Mouse (Mus musculus): Measurements from ENCODE around the gene Commd3. TPM values are rescaled to one million over a fixed set of nuclear protein-coding genes. Genes with fewer than 3 reads are reported as not detected.
A peak's percentile ranks its signal among the peaks of the same experiment; 100 is the strongest.

Gene Commd3
- polyA plus RNA-seq, 1 experiment from 2014 or later, result 235 TPM

GRCm38 (mm10) chr2:18697591-18698244 is 25.5 kb downstream of the Commd3 start:
- no peaks in the 10 kb centered on the region for H3K36me3 ChIP-seq
- H3K27ac ChIP-seq, result no peak overlapping the region
- H3K9ac ChIP-seq, result no peak overlapping the region
- no peak for ATAC-seq
- no peak overlapping the region for H3K4me3 ChIP-seq (replicated peaks)
- H3K27me3 ChIP-seq (replicated peaks), result peaks cover 51% of the 10 kb centered on the region
- no peak overlapping the region for H3K4me2 ChIP-seq (replicated peaks)
- no peaks in the 10 kb centered on the region for H3K9me3 ChIP-seq
- H3K4me1 ChIP-seq (replicated peaks), result peaks cover 6% of the 10 kb centered on the region
- 9% methylated on average over 4 of the region's 4 CpGs for WGBS

GRCm38 (mm10) chr2:18698663-18699385 is 26.6 kb downstream of the Commd3 start:
- 1% methylated on average over 56 of the region's 56 CpGs for WGBS
- no peaks in the 10 kb centered on the region for H3K9me3 ChIP-seq
- peak overlapping the region; percentile 48 for H3K4me2 ChIP-seq (replicated peaks)
- no peak overlapping the region for H3K27ac ChIP-seq
- H3K36me3 ChIP-seq, result no peaks in the 10 kb centered on the region
- peak overlapping the region; percentile 9 for H3K4me3 ChIP-seq (replicated peaks)
- peaks cover 47% of the 10 kb centered on the region for H3K27me3 ChIP-seq (replicated peaks)
- ATAC-seq, result 0 out of 2 replicates have a peak, but pooled peaks have one; percentile 16
- H3K4me1 ChIP-seq (replicated peaks), result peaks cover 6% of the 10 kb centered on the region
- no peak overlapping the region for H3K9ac ChIP-seq

- H3K9ac ChIP-seq, result no peak overlapping the region
- H3K4me3 ChIP-seq (replicated peaks), result no peak overlapping the region
- H3K4me1 ChIP-seq (replicated peaks), result peaks cover 6% of the 10 kb centered on the region
- no peak for ATAC-seq
- H3K4me2 ChIP-seq (replicated peaks), result no peak overlapping the region
- no peaks in the 10 kb centered on the region for H3K9me3 ChIP-seq
- H3K27me3 ChIP-seq (replicated peaks), result peaks cover 49% of the 10 kb centered on the region
- no peaks in the 10 kb centered on the region for H3K36me3 ChIP-seq
- 3% methylated on average over 11 of the region's 11 CpGs for WGBS
- H3K27ac ChIP-seq, result no peak overlapping the region
These were observed 27.3 kb downstream of the Commd3 start for GRCm38 (mm10) chr2:18699401-18699990.

GRCm38 (mm10) chr2:18710356-18710755 is 38.2 kb downstream of the Commd3 start:
- no peak for ATAC-seq
- 63% methylated on average over 3 of the region's 3 CpGs for WGBS
- no peak overlapping the region for H3K9ac ChIP-seq

GRCm38 (mm10) chr2:18713071-18713470 is 40.9 kb downstream of the Commd3 start:
- Histone ChIP-seq H3K27ac (no peak overlapping the region), H3K36me3 (no peaks in the 10 kb centered on the region), H3K9me3 (no peaks in the 10 kb centered on the region), H3K4me1 (replicated peaks) (no peaks in the 10 kb centered on the region), H3K4me2 (replicated peaks) (no peak overlapping the region), H3K27me3 (replicated peaks) (no peaks in the 10 kb centered on the region), H3K4me3 (replicated peaks) (no peak overlapping the region), H3K9ac (no peak overlapping the region)
- 68% methylated on average over 2 of the region's 2 CpGs for WGBS
- ATAC-seq, result no peak

More at GRCm38 (mm10) chr2:18710356-18710755, 38.2 kb downstream of the Commd3 start:
- Histone ChIP-seq H3K27me3 (replicated peaks) (no peaks in the 10 kb centered on the region), H3K9me3 (no peaks in the 10 kb centered on the region), H3K4me2 (replicated peaks) (no peak overlapping the region), H3K27ac (no peak overlapping the region), H3K4me1 (replicated peaks) (no peaks in the 10 kb centered on the region), H3K36me3 (no peaks in the 10 kb centered on the region), H3K4me3 (replicated peaks) (no peak overlapping the region)

- no peaks in the 10 kb centered on the region for H3K9me3 ChIP-seq
- 73% methylated on average over 3 of the region's 3 CpGs for WGBS
- no peak overlapping the region for H3K27ac ChIP-seq
- no peaks in the 10 kb centered on the region for H3K4me1 ChIP-seq (replicated peaks)
- ATAC-seq, result no peak
- H3K36me3 ChIP-seq, result no peaks in the 10 kb centered on the region
- H3K4me2 ChIP-seq (replicated peaks), result no peak overlapping the region
- no peaks in the 10 kb centered on the region for H3K27me3 ChIP-seq (replicated peaks)
- no peak overlapping the region for H3K4me3 ChIP-seq (replicated peaks)
- no peak overlapping the region for H3K9ac ChIP-seq
These were observed 42.2 kb downstream of the Commd3 start for GRCm38 (mm10) chr2:18714337-18714736.

GRCm38 (mm10) chr2:18718521-18718920 is 46.3 kb downstream of the Commd3 start:
- Histone ChIP-seq H3K36me3 (no peaks in the 10 kb centered on the region), H3K27me3 (replicated peaks) (no peaks in the 10 kb centered on the region), H3K4me1 (replicated peaks) (no peaks in the 10 kb centered on the region), H3K9ac (no peak overlapping the region), H3K4me2 (replicated peaks) (no peak overlapping the region), H3K27ac (no peak overlapping the region), H3K9me3 (no peaks in the 10 kb centered on the region), H3K4me3 (replicated peaks) (no peak overlapping the region)
- no peak for ATAC-seq
- WGBS, result 86% methylated on average over 4 of the region's 4 CpGs

- no peaks in the 10 kb centered on the region for H3K27me3 ChIP-seq (replicated peaks)
- H3K9ac ChIP-seq, result no peak overlapping the region
- no peaks in the 10 kb centered on the region for H3K4me1 ChIP-seq (replicated peaks)
- 66% methylated on average over 3 of the region's 3 CpGs for WGBS
- H3K9me3 ChIP-seq, result no peaks in the 10 kb centered on the region
- H3K36me3 ChIP-seq, result no peaks in the 10 kb centered on the region
- H3K4me3 ChIP-seq (replicated peaks), result no peak overlapping the region
- H3K27ac ChIP-seq, result no peak overlapping the region
- no peak overlapping the region for H3K4me2 ChIP-seq (replicated peaks)
- ATAC-seq, result no peak
These were observed 50.1 kb downstream of the Commd3 start for GRCm38 (mm10) chr2:18722208-18722830.

GRCm38 (mm10) chr2:18724462-18724861 is 52.3 kb downstream of the Commd3 start:
- Histone ChIP-seq H3K4me2 (replicated peaks) (no peak overlapping the region), H3K27ac (no peak overlapping the region), H3K36me3 (no peaks in the 10 kb centered on the region), H3K4me1 (replicated peaks) (no peaks in the 10 kb centered on the region), H3K9ac (no peak overlapping the region), H3K9me3 (no peaks in the 10 kb centered on the region), H3K4me3 (replicated peaks) (no peak overlapping the region), H3K27me3 (replicated peaks) (no peaks in the 10 kb centered on the region)
- 80% methylated on average over 1 of the region's 1 CpGs for WGBS
- no peak for ATAC-seq

Other genes with a start within 250 kb of the Commd3 start
- gene Bmi1, start 4.6 kb downstream of the Commd3 start, polyA plus RNA-seq (2015; fragmentation: Nextera tagmentation; extraction: Ambion mirVana), result 16.6 and 20.1 TPM in 2 replicates
- 0.05 TPM in 1 of 2 replicates, not detected in the other for gene Spag6, start 21.6 kb downstream of the Commd3 start, polyA plus RNA-seq (2015; fragmentation: Nextera tagmentation; extraction: Ambion mirVana)